ENCODE assay signal across 9 mouse cellular contexts in the genomic region with DNA sequence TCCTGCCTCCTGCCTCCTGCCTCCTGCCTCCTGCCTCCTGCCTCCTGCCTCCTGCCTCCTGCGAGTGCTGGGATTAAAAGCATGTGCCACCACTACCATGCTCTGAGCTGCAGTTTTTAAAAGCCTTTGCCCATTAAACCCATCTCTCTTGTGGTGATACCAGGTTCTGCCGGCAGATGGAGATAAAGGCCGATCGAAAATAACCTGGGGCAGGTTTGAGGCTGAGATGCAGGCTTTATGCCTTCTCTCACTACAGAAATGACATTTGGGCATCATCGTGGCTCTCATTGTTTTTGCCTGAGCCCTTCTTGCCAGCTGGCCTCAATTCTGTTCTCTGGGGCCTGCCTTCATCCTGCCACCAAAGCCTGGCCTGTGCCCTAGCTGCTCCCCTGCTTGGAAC. TPM values are rescaled to one million over a fixed set of nuclear protein-coding genes. Genes with fewer than 3 reads are reported as not detected.
DNase-seq lines count a peak whose midpoint lies in the region; ATAC-seq and TF ChIP-seq lines count a peak whose summit lies in the region.
"Had no signal": no experiment of that assay in that cellular context is flagged by ENCODE, and none has a peak within 500 bp of the region (broad histone marks: within the 10 kb centered on the region; RNA-seq: fewer than 3 reads in every experiment).

No protein-coding gene starts in this region.

- no peak overlapping the region for H3K4me3 ChIP-seq in heart, postnatal 0 days (ENCODE audit: low read depth, low read length)
- H3K4me3 ChIP-seq: limb, embryonic 13.5 days had no signal

- no peaks in the 10 kb centered on the region for H3K9me3 ChIP-seq in heart, postnatal 0 days (replicated peaks; ENCODE audit: control insufficient read depth, low read length)
- H3K9me3 ChIP-seq: limb, embryonic 13.5 days had no signal

- no peak overlapping the region for H3K27ac ChIP-seq in heart, postnatal 0 days (ENCODE audit: low read depth)
- H3K27ac ChIP-seq: limb, embryonic 13.5 days had no signal

- H3K4me1 ChIP-seq in heart, postnatal 0 days (ENCODE audit: control insufficient read depth, insufficient read depth): peaks cover 7% of the 10 kb centered on the region; the same call in 1 of the 2 replicates

- H3K36me3 ChIP-seq in heart, postnatal 0 days (replicated peaks; ENCODE audit: control insufficient read depth, insufficient read depth, low read length): no peaks in the 10 kb centered on the region
- H3K36me3 ChIP-seq: limb, embryonic 13.5 days had no signal

- H3K4me2 ChIP-seq in heart, postnatal 0 days (ENCODE audit: low read depth, low read length): no peak overlapping the region
- H3K4me2 ChIP-seq: limb, embryonic 13.5 days had no signal

- no peak for ATAC-seq in heart, postnatal 0 days (ENCODE audit: insufficient read depth, low read depth)

- intact Hi-C loops in heart, postnatal 25 days (cut with DNase I): loop anchor here (5.0 kb wide), 1 partner anchor 137 kb away; no protein-coding TSS in a partner anchor

- no peak for TF ChIP-seq EP300 in heart, postnatal 0 days (IDR thresholded peaks at IDR 0.05; ENCODE audit: low read depth)

- DNase-seq in heart, postnatal 0 days (ENCODE audit: low spot score): peak; percentile 23
- DNase-seq in heart, postnatal 25 days (ENCODE audit: low spot score): no peak
- peak; percentile 54 for DNase-seq in A20 (ENCODE audit: low read depth, low spot score)
- DNase-seq in adipocyte (ENCODE audit: low spot score): peak; percentile 47
- DNase-seq in embryo, embryonic 10 days (ENCODE audit: low spot score): peak; percentile 50
- peak; percentile 81 to 82 for DNase-seq in kidney, postnatal 4 days
- peak; percentile 63 for DNase-seq in lung, postnatal 10 days
- DNase-seq in spleen, postnatal 10 days (ENCODE audit: low spot score in 2 of 2): peak; percentile 28 to 66

- WGBS in heart, postnatal 0 days: under 1% methylated on average over 5 of the region's 5 CpGs

- no peaks in the 10 kb centered on the region for H3K27me3 ChIP-seq in heart, postnatal 0 days (ENCODE audit: control insufficient read depth, insufficient read depth, low read length)
- H3K27me3 ChIP-seq: limb, embryonic 13.5 days had no signal

- H3K9ac ChIP-seq in heart, postnatal 0 days (replicated peaks; ENCODE audit: low read depth, low read length): no peak overlapping the region
- H3K9ac ChIP-seq: limb, embryonic 13.5 days had no signal

- TF ChIP-seq CTCF in heart, postnatal 0 days (IDR thresholded peaks at IDR 0.05; ENCODE audit: low read depth): peak; percentile 72

RNA-seq across cellular contexts. Expression of gene Defb23, which starts 14.2 kb away (rescaled TPM):
- total RNA-seq in heart, postnatal 0 days (2014; rRNA removed; ENCODE audit: low replicate concordance): not detected in 2 replicates
- polyA plus RNA-seq in heart, postnatal 0 days (2015; fragmentation: Nextera tagmentation; extraction: Ambion mirVana): not detected in 2 replicates
- not detected for total RNA-seq in heart, postnatal 25 days (2021)
- polyA plus RNA-seq: limb, embryonic 13.5 days had no signal

RNA-seq across cellular contexts. Expression of gene Defb20, which starts 26.6 kb away (rescaled TPM):
- total RNA-seq in heart, postnatal 0 days (2014; rRNA removed; ENCODE audit: low replicate concordance): not detected in 2 replicates
- polyA plus RNA-seq in heart, postnatal 0 days (2015; fragmentation: Nextera tagmentation; extraction: Ambion mirVana): not detected in 2 replicates
- total RNA-seq in heart, postnatal 25 days (2021): not detected
- polyA plus RNA-seq: limb, embryonic 13.5 days had no signal

RNA-seq across cellular contexts. Expression of gene 6820408C15Rik, which starts 34.9 kb away (rescaled TPM):
- 0.15 and 1.7 TPM in 2 replicates for total RNA-seq in heart, postnatal 0 days (2014; rRNA removed; ENCODE audit: low replicate concordance)
- polyA plus RNA-seq in heart, postnatal 0 days (2015; fragmentation: Nextera tagmentation; extraction: Ambion mirVana): 5.4 and 5.6 TPM in 2 replicates
- 1 to 10 TPM; 2.8 to 3.0 TPM for total RNA-seq in heart, postnatal 25 days (2021)

RNA-seq across cellular contexts. Expression of gene Zcchc3, which starts 35.4 kb away (rescaled TPM):
- 21.1 and 27.2 TPM in 2 replicates for total RNA-seq in heart, postnatal 0 days (2014; rRNA removed; ENCODE audit: low replicate concordance)
- polyA plus RNA-seq in heart, postnatal 0 days (2015; fragmentation: Nextera tagmentation; extraction: Ambion mirVana): 18.3 and 20.6 TPM in 2 replicates
- total RNA-seq in heart, postnatal 25 days (2021): 10 to 100 TPM in 1 of 2 experiments, 1 to 10 TPM in 1; 9.7 to 10.1 TPM

RNA-seq across cellular contexts. Expression of gene Defb22, which starts 39.7 kb away (rescaled TPM):
- not detected in 2 replicates for total RNA-seq in heart, postnatal 0 days (2014; rRNA removed; ENCODE audit: low replicate concordance)
- polyA plus RNA-seq in heart, postnatal 0 days (2015; fragmentation: Nextera tagmentation; extraction: Ambion mirVana): not detected in 2 replicates
- total RNA-seq in heart, postnatal 25 days (2021): not detected
- polyA plus RNA-seq: limb, embryonic 13.5 days had no signal
